Mouse (Mus musculus): ENCODE measurements around the gene Napa. TPM values are rescaled to one million over a fixed set of nuclear protein-coding genes. Genes with fewer than 3 reads are reported as not detected.

The Napa gene
- 218 and 239 TPM in 2 replicates for polyA plus RNA-seq (2015; fragmentation: Nextera tagmentation; extraction: Ambion mirVana)

DNA sequence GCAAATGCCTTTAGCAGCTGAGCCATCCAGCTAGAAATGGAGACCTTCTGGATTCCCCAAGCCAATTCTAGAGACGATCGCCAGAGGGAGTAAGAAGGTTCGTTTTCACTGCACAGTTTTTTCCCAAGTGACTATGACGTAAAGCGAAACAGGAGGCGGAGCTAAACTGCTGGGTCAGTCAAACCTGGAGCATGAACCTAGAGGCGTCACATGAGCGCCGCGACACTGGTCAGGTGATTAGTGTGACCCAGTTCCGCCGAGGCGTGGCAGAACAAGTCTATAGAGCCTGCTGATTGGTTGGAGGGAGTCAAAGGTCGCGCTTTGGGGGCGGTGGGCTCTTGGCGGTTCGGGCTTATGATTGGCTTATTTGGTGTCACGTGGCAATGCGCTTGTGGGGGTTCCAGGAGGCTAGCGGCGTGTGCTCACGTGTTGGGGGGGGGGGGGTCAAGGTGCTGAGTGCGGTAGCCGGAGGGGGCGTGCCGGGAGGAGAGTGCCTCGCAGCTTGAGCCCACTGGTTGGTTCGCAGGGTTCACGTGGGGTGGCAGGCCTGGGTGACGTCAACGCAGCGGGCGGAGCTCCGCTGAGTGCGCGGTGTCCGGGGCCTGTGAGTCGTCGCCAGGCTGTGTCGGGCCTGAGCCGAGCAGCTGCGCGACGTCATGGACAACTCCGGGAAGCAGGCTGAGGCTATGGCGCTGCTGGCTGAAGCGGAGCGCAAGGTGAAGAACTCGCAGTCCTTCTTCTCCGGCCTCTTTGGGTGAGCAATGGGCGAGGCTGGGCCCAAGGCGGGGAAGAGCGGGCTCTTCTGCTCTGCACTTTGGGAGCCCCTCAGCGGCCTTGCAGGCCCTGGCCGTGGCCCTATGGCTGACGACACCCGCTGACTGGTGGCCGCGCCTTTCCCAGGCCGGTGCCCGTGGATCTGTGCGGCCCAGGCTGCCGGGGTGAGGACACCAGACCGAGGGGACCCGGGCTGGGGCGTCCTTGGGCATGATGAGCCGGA is at the start of gene Napa:
Napa (plus strand) TSS at position 438 of the 997 bp plus-strand sequence.
- Histone ChIP-seq H3K27ac (replicated peaks) (peak within 1 kb of the TSS; percentile 88), H3K9me3 (no peaks in the 10 kb centered on the region), H3K4me1 (replicated peaks) (peaks cover 46% of the 10 kb centered on the region), H3K4me3 (peak within 1 kb of the TSS; percentile 90), H3K9ac (peak within 1 kb of the TSS; percentile 93), H3K36me3 (no peaks in the 10 kb centered on the region), H3K4me2 (peak within 1 kb of the TSS; percentile 72), H3K27me3 (no peaks in the 10 kb centered on the region)
- whole genome bisulfite sequencing = under 1% methylated on average over 60 of the region's 68 CpGs
- ATAC-seq (ENCODE audit: low FRiP score, low read depth) = peak; percentile 98

DNA sequence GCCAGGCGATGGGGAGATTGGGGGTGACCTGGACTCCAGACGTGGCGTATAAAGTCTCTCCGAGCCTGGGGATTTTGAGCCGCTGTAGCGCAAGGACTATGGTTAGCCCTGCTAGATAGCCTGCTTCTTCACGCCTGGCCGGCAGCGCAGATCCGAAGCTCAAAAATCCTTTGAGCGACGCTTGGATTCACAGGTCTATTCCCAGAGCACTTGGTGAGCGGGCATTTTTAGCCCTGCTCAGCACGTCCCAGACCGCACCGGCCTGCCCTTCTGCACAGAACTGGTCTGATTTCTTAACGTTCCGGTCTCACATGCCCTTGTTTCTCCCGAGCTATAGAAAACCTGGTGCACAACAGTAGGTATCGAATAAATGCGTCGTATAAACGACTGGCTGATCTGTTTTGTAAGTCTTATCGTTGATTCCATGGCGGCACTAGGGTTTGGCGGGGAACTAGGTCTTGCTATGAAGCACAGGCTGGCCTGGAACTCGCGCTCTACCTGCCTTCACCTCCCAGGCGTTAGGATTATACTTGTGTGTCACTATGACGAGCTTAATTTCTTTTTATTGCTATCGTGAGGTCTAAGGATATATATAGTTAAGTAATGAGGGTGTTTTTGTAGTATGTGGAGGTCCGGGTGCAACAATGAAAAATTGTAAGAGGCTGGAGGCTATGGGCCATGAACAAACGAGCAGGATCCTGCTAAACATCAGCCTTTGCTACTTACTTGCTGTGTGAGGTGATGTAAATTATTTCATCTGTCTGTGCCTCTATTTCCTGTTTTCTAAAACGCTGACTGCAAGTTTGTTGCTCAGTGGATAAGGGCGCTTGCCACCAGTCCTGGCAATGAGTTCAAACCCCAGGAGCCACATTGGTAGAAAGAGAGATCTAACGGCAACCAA is 49.3 kb upstream of the Napa start:
- peak overlapping the region; percentile 83 for H3K4me2 ChIP-seq
- H3K27me3 ChIP-seq = no peaks in the 10 kb centered on the region
- peaks cover 56% of the 10 kb centered on the region for H3K4me1 ChIP-seq (replicated peaks)
- H3K27ac ChIP-seq (replicated peaks) = peak overlapping the region; percentile 99
- no peaks in the 10 kb centered on the region for H3K9me3 ChIP-seq
- peak overlapping the region; percentile 84 for H3K4me3 ChIP-seq
- H3K36me3 ChIP-seq = no peaks in the 10 kb centered on the region
- ATAC-seq (ENCODE audit: low FRiP score, low read depth) = no peak
- peak overlapping the region; percentile 82 for H3K9ac ChIP-seq
- WGBS = 8% methylated on average over 36 of the region's 36 CpGs

DNA sequence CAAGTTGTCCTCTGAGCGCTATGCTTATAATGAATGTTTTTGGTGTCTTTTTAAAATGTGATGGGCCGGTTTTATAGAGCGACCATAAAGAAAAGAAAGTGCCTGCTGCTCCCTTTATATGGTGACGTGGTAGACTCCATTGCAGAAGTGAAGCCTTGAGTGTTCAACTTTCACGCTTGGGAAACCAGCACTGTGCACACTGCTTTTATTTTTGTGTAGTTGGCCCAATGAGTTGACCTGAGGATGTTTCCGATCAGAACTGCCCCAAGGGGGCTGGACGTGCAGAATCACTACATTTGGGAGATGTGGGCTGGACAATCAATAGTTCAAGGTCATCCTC is 48.7 kb upstream of the Napa start:
- Histone ChIP-seq H3K27ac (replicated peaks) (peak overlapping the region; percentile 99; the same call in 1 of the 2 replicates), H3K9me3 (no peaks in the 10 kb centered on the region), H3K4me2 (peak overlapping the region; percentile 83), H3K9ac (peak overlapping the region; percentile 82; the same call in 1 of the 2 replicates), H3K27me3 (no peaks in the 10 kb centered on the region), H3K4me1 (replicated peaks) (peaks cover 50% of the 10 kb centered on the region), H3K4me3 (peak overlapping the region; percentile 84), H3K36me3 (no peaks in the 10 kb centered on the region)
- WGBS = 80% methylated on average over 7 of the region's 7 CpGs
- no peak for ATAC-seq (ENCODE audit: low FRiP score, low read depth)

GRCm38 (mm10) chr7:16050600-16050999 is 47.7 kb upstream of the Napa start:
- Histone ChIP-seq H3K27me3 (no peaks in the 10 kb centered on the region), H3K4me2 (no peak overlapping the region), H3K9me3 (no peaks in the 10 kb centered on the region), H3K36me3 (no peaks in the 10 kb centered on the region), H3K27ac (replicated peaks) (no peak overlapping the region), H3K4me3 (no peak overlapping the region), H3K4me1 (replicated peaks) (peaks cover 39% of the 10 kb centered on the region), H3K9ac (no peak overlapping the region)
- WGBS = 98% methylated on average over 3 of the region's 3 CpGs
- no peak for ATAC-seq (ENCODE audit: low FRiP score, low read depth)

DNA sequence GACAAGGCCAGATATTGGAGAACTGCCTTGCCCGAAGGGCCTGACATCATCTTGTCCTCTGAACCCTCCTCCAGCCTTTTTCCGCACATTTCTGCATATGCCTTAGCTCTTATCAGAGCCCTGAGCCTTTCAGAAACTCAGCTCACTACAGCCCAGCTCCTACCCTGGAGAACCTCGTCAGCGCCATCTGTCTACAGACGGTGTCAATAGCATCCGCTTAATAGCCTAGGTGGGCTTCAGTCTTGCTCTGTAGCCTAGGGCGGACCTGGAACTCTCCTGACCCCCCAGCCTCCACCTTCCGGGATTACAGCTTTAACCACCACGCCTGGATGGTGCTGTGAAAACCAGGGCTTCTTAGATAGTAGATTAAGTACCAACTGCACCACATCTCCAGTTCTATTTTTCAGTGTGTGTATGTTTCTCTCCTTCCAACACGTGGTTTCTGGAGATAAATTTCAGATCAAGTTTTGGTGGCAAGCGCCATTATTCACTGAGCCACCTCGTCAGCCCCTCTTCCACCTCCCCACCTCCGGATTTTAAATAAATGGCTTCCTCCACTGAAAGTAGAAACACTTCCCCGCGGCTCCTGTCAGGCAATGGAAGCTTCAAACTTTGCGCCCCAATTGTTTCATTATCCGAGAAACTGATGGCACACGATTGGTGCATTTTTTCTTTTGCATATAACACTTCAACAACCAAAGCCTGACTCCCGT is 46.2 kb upstream of the Napa start:
- peak overlapping the region; percentile 59 for H3K4me2 ChIP-seq
- no peaks in the 10 kb centered on the region for H3K27me3 ChIP-seq
- H3K9me3 ChIP-seq = no peaks in the 10 kb centered on the region
- peak overlapping the region; percentile 44 for H3K4me3 ChIP-seq
- 7% methylated on average over 19 of the region's 19 CpGs for WGBS
- peaks cover 31% of the 10 kb centered on the region for H3K4me1 ChIP-seq (replicated peaks)
- H3K36me3 ChIP-seq = no peaks in the 10 kb centered on the region
- ATAC-seq (ENCODE audit: low FRiP score, low read depth) = no peak
- peak overlapping the region; percentile 75 for H3K27ac ChIP-seq (replicated peaks)
- peak overlapping the region; percentile 37 for H3K9ac ChIP-seq

- peak overlapping the region; percentile 75 for H3K27ac ChIP-seq (replicated peaks)
- H3K4me1 ChIP-seq (replicated peaks) = peaks cover 31% of the 10 kb centered on the region
- no peaks in the 10 kb centered on the region for H3K36me3 ChIP-seq
- peak overlapping the region; percentile 37 for H3K9ac ChIP-seq
- H3K4me2 ChIP-seq = peak overlapping the region; percentile 59
- no peaks in the 10 kb centered on the region for H3K27me3 ChIP-seq
- H3K9me3 ChIP-seq = no peaks in the 10 kb centered on the region
- ATAC-seq (ENCODE audit: low FRiP score, low read depth) = peak; percentile 90
- under 1% methylated on average over 24 of the region's 24 CpGs for WGBS
- peak overlapping the region; percentile 44 for H3K4me3 ChIP-seq
Measured at GRCm38 (mm10) chr7:16052684-16053083, 45.6 kb upstream of the Napa start.

DNA sequence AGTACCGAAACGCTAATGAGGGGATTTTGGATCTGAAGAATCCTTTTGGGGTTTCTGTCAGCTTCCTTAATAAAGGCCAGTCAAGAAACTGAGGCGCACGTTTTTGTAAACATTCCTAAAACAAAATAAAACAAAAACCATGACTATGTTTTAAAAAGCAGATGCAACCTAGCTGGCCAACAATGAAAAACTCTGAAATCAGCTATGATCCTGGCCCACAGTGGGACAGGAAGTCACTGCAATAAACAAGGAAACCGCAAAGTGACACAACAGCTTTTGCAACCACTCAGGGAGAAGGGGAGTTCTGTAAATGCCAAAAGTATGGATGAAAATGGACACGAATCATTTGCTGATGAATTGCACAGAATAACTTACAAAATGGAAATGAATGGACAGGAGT is 45.2 kb upstream of the Napa start:
- Histone ChIP-seq H3K4me1 (replicated peaks) (peaks cover 31% of the 10 kb centered on the region), H3K9me3 (no peaks in the 10 kb centered on the region), H3K36me3 (no peaks in the 10 kb centered on the region), H3K27me3 (no peaks in the 10 kb centered on the region), H3K27ac (replicated peaks) (peak overlapping the region; percentile 49), H3K4me2 (peak overlapping the region; percentile 59), H3K4me3 (peak overlapping the region; percentile 44), H3K9ac (no peak overlapping the region)
- 15% methylated on average over 6 of the region's 6 CpGs for WGBS
- no peak for ATAC-seq (ENCODE audit: low FRiP score, low read depth)

DNA sequence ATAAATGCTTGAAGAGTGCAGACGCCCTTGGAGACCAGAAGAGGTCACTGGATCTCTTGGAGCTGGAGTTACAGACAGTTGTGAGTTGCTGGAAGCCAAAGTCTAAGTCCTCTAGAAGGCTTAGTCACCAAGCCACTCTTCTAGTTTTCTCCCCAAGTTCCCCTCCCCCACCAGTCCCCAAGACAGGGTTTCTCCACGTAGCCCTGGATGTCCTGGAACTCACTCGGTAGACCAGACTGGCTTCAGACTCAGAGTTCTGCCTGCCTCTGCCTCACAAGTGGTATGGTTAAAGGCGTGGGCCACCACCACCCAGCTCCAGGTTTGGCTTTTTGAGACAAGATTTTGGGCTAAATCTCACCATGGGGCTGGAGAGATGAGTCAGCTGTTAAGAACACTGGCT is 43.3 kb upstream of the Napa start:
- Histone ChIP-seq H3K27me3 (peaks cover 3% of the 10 kb centered on the region), H3K4me3 (no peak overlapping the region), H3K4me2 (no peak overlapping the region), H3K36me3 (no peaks in the 10 kb centered on the region), H3K4me1 (replicated peaks) (peaks cover 20% of the 10 kb centered on the region), H3K27ac (replicated peaks) (no peak overlapping the region), H3K9me3 (no peaks in the 10 kb centered on the region), H3K9ac (no peak overlapping the region)
- ATAC-seq (ENCODE audit: low FRiP score, low read depth) = no peak
- 69% methylated on average over 4 of the region's 4 CpGs for WGBS

DNA sequence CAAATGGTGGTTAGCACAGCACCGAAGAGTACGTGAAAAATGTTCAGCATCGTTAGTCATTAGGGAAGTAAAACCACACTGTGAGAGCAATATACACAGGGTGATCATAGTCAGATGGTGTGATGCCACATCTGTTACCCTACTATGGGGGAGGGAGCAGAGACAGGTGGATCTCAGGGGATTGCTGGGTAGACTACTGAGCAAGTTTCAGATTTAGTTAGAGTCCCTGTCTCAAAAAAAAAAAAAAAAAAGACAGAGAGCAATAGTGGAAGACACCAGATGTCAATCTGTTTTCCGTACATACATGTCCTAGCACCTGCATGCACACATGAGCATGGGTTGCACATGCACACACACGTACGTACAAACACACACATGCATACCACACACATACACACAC is 42.6 kb upstream of the Napa start:
- ATAC-seq (ENCODE audit: low FRiP score, low read depth) = no peak
- H3K27ac ChIP-seq (replicated peaks) = no peak overlapping the region
- H3K27me3 ChIP-seq = peaks cover 6% of the 10 kb centered on the region
- H3K4me2 ChIP-seq = no peak overlapping the region
- WGBS = 84% methylated on average over 6 of the region's 6 CpGs
- no peaks in the 10 kb centered on the region for H3K36me3 ChIP-seq
- peaks cover 14% of the 10 kb centered on the region for H3K4me1 ChIP-seq (replicated peaks)
- no peaks in the 10 kb centered on the region for H3K9me3 ChIP-seq
- no peak overlapping the region for H3K9ac ChIP-seq
- no peak overlapping the region for H3K4me3 ChIP-seq

GRCm38 (mm10) chr7:16056459-16057135 is 41.7 kb upstream of the Napa start:
- Histone ChIP-seq H3K27ac (replicated peaks) (no peak overlapping the region), H3K9ac (no peak overlapping the region), H3K36me3 (no peaks in the 10 kb centered on the region), H3K27me3 (peaks cover 10% of the 10 kb centered on the region), H3K4me3 (no peak overlapping the region), H3K4me2 (no peak overlapping the region), H3K4me1 (replicated peaks) (peaks cover 13% of the 10 kb centered on the region), H3K9me3 (no peaks in the 10 kb centered on the region)
- no peak for ATAC-seq (ENCODE audit: low FRiP score, low read depth)
- WGBS = 31% methylated on average over 5 of the region's 5 CpGs

DNA sequence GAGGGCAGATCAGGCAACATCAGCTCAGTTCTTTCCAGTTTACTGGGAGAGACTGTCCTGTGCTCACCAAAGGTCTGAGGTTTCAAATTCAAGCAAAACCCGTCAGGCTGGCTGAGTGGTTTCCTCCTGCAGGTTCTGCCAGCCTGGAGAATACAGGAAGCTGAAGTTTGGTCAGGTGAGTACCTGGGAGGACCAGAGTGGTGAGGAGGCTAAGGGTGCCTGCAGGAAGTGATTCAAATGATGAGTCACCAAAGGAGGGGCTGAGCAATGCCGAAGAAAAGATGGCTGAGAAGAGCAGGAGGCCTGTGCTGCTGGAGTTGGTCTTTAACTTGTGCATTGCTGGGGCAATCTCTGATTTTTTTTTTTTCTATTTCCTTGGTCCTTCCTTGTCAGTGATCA is 41.1 kb upstream of the Napa start:
- WGBS = 67% methylated on average over 2 of the region's 2 CpGs
- H3K9ac ChIP-seq = no peak overlapping the region
- no peaks in the 10 kb centered on the region for H3K9me3 ChIP-seq
- no peak overlapping the region for H3K4me2 ChIP-seq
- ATAC-seq (ENCODE audit: low FRiP score, low read depth) = no peak
- peaks cover 8% of the 10 kb centered on the region for H3K4me1 ChIP-seq (replicated peaks)
- no peak overlapping the region for H3K4me3 ChIP-seq
- H3K27me3 ChIP-seq = peaks cover 10% of the 10 kb centered on the region
- no peaks in the 10 kb centered on the region for H3K36me3 ChIP-seq
- H3K27ac ChIP-seq (replicated peaks) = no peak overlapping the region
